Mouse (Mus musculus): ENCODE results near the gene Chd4.

- TF ChIP-seq CTCF (IDR thresholded peaks at IDR 0.05; ENCODE audit: insufficient read depth, low read length) (peak; percentile 32; the same call in 1 of the 2 replicates), POLR2A (IDR thresholded peaks at IDR 0.05; ENCODE audit: borderline replicate concordance, extremely low read depth, low read depth, low read length) (no peak)
These were observed 58.8 kb downstream of the Chd4 start for GRCm38 (mm10) chr6:125154550-125154949.
